Mouse (Mus musculus) regulatory T cell (primary cell): ENCODE data around the gene Ebf1.

Experiments
- in situ Hi-C: fragments of 300-600 bp; cut with MboI, MseI; formaldehyde crosslinking; loops from one replicate; pipeline ENCODE4 v1.15.1; 2025; ENCODE audit warnings: high pct_unique_total_duplicates

Ebf1 gene

DNA sequence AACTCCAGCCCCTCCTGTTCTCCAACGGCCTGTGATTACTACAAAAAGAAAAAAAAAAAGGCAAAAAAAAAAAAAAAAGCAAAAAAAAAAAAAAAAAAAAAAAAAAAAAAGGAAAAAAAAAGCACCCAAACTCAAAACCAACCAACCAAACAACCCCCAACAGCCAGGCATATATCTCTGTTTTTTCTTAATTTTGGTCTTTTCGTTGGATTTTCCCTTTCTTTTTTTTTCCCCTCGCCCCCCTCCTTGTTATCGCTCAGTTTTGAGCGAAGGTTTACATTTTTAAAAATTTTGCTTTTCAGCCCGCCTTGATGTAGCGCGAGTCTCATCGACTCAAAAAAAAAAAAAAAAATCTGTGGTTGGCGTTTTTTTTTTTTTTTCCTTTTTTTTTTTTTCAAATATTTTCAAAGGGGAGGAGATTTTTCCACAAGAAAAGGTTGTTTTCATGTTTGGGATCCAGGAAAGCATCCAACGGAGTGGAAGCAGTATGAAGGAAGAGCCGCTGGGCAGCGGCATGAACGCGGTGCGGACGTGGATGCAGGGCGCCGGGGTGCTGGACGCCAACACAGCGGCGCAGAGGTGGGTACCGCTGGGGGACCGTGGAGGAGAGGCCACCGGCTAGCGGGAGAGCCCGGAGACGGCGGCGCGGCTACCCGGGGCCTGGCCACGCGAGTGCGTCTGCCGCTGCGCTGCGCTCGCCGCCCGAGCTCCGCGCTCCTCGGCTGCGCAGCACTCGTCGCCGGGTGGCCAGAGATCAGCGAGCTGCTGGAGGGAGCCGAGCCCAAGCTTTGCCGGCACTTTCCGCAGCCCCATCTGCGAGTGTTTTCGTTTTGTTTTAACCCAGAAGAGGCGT lies 843 bp downstream of the Ebf1 start:
- in situ Hi-C loops: loop anchor here (25.0 kb wide), 2 partner anchors 919 to 1069 kb away; no protein-coding TSS in a partner anchor

DNA sequence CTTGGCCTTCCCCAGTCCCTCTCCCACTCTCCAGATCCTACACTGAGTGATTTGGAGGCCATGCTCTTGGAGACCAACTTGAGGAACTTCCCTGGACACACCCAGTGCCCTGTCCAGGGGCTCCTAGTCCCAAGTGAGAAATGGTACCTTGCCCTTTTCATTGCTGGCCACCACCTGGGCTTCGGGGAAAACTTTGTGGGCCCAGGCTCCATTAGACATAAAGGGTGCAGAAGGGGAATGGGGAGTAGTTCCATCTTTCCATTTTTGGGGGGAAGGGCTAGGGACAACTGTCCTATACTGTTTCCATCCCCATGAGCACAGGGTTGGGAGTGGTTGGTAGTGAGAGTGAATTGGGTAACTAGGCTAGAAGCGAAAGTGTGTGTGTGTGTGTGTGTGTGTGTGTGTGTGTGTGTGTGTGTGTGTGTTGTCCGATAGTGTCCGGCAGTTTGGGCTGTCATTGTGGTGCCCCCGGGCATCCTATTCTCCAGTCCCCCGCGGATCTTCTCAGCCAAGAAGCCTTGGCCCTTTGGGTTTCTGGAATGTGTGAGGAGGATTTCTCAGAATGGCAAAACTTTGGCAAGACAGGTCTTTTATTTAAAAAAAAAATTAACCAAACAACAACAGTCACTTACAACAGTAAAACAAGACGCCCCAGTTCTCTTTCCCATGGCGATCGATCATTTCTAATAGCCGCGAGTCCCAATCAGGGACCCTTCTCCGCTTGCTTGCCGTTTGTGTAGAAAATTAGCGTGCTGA lies 2.2 kb downstream of the Ebf1 start:
- in situ Hi-C loops: loop anchor here (25.0 kb wide), 2 partner anchors 918 to 1068 kb away; no protein-coding TSS in a partner anchor

DNA sequence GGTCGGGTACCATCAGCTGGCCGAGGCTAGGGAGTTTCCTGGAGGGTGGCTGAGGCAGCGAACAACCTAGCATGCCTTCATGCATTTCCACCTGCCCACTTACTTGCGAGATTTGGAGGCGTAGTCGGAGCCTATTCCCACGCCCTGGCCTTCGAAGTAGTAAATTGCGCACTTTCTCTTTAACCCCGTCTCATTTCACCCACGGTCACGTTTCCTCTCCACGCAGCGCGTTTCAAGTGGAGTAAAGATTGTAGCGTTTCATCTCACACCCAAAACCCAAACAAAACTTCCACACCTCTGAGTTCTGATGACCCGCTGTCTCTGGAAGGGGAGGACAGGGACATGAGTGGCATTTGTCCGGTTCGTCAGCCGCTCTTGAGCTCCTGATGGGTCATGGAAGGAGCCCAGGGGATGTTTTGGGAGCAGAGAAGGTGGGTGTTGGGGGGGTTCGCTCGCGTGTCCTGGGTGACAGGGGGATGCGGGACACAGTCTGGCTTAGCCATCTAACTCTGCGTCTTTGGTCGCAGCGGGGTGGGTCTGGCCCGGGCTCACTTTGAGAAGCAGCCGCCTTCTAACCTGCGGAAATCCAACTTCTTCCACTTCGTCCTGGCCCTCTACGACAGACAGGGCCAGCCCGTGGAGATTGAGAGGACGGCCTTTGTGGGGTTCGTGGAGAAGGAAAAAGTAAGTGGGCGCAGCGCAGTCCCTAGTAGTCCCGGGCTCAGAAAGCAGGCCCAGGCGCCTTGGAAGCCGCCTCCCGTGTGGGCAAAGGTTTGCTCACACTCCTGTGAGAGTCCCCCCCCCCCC lies 3.0 kb downstream of the Ebf1 start:
- in situ Hi-C loops: loop anchor here (25.0 kb wide), 2 partner anchors 917 to 1067 kb away; no protein-coding TSS in a partner anchor

DNA sequence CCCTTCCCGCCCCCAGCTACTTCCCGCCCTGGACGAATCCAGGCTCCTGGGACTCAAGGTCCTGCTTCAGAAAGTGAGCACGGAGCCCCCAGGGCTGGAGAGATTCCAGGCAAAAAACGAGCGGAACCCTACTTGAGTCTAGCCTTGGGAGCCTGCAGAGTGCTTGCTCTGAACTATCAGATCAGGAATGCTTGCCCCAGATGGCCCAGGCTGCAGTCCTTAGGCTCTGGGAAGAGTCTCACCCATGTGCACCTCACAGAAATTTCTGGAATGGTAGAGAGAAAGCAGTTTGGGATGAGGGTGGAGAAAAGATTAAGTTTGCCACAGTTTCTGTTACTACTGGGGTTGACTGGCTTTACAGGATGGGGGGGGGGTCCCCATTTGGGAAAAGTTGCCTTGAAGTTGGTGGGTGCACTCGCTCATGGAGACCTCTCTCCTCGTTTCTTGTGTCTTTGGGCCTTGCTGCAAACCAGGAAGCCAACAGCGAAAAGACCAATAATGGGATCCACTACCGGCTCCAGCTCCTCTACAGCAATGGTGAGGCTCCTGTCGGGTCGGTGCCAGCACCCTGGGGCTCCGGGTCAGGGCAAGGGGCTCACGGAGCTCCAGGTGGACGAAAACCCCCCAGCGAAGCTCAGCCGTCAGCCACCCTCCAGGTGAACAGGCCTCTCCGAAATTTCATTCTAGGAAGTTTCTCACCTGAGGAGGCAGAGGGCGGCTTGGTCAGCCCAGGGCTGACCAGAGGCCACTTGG lies 3.8 kb downstream of the Ebf1 start:
- in situ Hi-C loops: loop anchor here (25.0 kb wide), 2 partner anchors 916 to 1066 kb away; no protein-coding TSS in a partner anchor

DNA sequence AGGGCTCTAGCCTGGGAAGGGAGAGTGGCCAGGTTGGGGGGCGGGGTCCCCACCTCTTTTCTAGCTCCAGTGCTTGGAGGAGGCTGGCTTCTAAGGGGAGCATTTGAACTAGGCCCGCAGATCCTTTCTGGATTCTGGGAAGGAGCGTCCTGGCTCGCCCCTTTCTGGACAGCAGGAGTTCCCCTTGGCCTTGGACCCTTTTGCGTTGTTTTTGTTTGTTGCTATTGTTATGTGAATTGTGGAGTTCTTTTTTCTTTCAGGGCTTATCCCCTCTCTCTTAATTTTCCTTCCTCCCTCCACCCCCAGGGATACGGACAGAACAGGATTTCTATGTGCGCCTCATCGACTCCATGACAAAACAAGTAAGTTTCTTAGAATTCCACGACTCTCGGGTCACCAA lies 4.5 kb downstream of the Ebf1 start:
- in situ Hi-C loops: loop anchor here (25.0 kb wide), 2 partner anchors 916 to 1066 kb away; no protein-coding TSS in a partner anchor

- in situ Hi-C loops: loop anchor here (25.0 kb wide), 2 partner anchors 915 to 1065 kb away; no protein-coding TSS in a partner anchor
Observed at GRCm38 (mm10) chr11:44622023-44622731, 5.1 kb downstream of the Ebf1 start.

DNA sequence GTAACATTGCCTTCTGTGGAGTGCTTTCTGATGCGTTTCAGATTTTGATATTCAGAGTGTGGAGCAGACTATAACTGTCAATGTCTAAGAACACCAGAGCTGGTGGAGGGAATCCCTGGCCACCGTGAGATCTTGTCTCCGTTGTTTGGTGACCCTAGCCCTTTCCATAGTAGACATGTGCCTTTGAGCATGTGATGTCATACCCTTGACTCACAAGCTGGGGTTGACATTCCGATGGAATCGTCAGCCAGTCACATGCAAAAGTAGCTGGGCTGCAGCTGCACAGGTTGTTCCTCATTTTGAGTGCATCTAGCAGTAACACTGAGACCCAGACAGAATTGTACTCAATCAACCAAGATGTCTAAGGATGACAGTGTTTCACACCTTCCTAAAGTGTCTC lies 7.4 kb downstream of the Ebf1 start:
- in situ Hi-C loops: loop anchor here (25.0 kb wide), 2 partner anchors 913 to 1063 kb away; no protein-coding TSS in a partner anchor

DNA sequence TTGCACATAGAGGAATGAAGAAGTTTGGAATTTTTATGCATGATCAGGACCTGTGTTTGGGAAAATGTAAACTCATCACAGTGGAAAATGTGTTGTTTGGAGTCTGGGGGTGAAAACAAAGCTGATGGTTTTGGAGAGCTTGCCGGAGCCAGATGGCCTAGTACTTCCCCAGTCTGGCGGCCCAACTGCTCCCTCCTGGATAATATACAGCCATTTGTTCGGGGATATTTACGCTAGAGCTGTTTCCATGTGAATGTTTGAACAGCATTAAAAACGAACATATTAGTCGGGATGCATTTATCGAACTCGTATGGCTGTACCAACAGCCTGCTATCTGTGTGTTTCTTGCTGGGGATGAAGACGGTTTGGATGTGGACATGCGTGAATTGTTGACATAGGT lies 8.9 kb downstream of the Ebf1 start:
- in situ Hi-C loops: no loop called here

DNA sequence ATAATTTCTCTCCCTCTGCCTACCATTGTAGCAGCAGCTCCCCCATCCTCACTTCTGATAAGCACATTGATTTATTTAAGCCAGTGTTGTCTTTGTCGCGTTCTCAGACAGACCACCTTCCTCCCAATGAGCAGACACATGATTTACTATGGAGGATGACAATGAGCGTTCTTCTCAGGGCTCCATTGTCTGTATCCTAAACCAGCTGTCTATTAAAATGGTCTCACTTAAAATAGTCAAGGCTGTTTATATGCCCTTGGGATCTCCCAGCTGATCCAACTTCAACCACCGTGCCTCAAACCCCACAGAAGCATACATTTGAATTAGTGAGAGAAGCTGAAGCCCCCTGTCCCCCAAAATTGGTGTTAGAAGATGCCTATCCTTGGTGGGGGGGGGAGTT lies 11.3 kb downstream of the Ebf1 start:
- in situ Hi-C loops: no loop called here

DNA sequence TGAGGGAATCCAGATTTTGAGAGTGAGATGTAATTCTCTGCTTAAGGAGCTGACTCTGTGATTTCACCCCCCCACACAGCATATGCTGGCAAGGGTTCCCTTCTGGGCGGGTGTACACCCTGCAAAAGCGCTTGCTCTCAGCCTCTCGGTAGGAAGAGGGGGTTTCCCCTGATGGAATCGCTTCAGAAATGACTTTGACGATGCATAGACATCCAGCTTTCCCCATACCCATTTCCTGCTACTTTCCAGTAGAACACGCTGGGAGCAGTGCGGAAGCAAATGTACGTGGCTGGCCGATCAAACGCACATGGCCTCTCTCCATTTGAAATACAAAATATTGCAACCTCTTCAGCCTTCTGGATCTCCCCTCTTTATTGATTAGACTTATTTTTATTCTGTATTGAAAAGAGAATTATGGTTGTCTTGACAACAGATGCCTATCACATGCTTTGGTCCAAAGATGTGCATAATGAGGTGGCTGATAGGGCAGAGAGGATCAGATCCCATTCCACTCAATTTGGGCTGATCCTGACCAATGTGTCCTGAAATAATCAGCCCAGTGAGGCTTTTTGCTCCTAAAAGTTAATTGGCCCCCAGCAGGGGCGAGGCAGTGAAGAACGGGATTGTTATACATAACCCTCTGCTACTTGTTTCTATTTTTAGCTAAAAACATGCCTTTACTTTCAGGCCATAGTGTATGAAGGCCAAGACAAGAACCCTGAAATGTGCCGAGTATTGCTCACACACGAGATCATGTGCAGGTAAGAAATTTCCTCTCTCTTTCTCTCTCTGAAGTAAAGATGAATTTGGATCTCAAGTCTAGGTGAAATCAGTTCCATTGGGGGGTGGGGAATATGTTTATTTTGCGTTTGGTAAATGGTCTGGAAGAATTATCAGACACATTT lies 15.2 kb downstream of the Ebf1 start:
- in situ Hi-C loops: no loop called here

- in situ Hi-C loops: no loop called here
Observed at GRCm38 (mm10) chr11:44633001-44633693, 16.0 kb downstream of the Ebf1 start.

- in situ Hi-C loops: no loop called here
Observed at GRCm38 (mm10) chr11:44634552-44635193, 17.6 kb downstream of the Ebf1 start.

DNA sequence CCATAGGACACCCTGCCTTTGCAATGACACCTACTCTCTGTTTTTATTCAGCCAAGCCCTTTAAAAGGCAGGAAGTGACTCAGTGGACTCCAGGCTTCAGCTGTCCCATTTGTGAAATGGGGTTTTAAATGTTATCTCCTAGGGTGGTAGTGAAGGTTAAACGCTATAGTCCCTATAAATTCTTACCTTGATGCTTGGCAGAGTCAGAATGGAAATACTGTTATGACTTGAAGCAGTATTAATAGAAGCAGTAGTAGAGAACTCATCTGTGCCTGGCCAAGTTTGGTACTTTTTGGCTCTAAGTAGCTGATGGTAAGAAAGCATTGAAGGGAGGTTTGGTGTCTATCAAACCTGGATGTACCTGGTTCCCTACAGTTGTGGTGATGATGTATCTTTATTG lies 19.1 kb downstream of the Ebf1 start:
- in situ Hi-C loops: no loop called here

DNA sequence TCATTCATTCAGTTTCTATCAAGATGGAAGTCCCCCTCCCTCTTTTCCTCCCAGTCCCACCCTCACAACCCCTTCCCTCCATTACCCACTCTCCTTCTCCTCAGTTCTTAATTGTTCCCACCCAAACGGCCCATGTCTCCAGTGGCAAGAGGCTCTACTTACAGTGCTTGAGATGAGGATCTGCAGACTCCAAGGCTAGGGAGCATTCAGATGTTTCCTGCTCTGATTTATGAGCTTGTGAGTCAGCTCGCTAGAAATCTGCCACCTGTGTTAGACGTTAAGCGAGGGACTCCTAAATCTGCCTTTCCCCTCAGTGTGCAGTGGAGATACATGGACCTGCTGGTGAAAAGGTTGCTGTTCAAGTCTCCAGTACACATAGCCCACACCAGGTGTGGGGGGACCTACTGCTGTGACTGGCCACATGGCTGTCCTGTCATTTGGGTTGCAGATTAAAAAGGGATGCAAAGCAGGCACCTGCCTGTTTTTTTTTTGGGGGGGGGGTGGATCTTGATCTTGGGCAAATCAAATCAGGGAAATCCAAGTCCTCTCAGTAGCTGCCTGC lies 21.2 kb downstream of the Ebf1 start:
- in situ Hi-C loops: no loop called here

DNA sequence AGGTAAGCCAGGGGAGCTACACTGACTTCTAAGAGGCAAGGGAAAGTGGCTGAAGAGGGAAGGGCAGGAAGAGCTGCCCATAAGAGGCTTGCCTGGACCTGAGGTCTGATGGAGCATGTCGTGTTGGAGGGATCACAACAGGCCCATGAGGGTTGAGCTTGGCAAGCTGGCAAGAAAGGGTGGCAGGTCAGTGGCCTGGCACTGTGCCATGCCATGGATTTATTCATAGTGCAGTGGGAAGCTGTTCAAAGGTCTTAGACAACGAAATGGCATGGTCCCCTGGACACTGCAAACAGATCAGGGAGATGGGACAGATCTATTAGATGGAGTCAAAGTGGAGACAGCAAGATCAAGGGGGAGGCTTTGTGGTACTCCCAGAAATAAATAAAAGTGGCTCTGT lies 24.4 kb downstream of the Ebf1 start:
- in situ Hi-C loops: no loop called here

DNA sequence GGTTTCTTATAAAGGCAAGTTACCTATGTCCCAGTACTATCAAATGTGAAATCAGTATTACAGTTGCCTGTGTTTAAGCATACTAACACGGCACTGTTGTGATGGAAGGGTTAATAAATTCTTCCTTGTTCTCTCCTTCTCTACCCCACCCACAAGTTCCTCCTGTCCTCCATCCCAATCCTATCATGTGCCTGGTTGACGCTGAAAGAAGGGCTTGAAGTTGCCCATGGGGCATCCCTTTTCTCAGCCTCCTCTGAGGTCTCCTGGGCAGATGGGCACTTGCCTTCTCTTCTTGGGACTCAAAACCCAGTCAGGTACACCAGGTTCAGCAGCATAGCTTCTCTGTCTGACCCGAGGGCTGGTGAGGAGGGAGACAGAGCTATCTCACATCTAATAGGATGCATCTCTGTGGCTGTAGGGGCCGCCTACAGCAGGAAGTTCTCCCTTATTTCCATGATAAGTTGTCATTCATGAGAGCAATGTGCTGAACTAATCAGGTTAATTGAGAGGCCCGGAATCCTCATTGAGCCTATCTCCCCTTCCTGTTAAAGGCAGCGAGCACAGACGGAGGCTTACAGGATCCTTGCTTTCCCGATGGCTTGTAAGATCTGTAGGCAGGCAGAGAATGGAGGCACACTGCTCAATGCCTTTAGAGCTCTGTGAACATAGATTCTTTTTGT lies 37.4 kb downstream of the Ebf1 start:
- in situ Hi-C loops: no loop called here

- in situ Hi-C loops: no loop called here
Observed at GRCm38 (mm10) chr11:44655468-44655867, 38.4 kb downstream of the Ebf1 start.
